Mouse (Mus musculus) lung, adult 2 months (tissue): ENCODE data around the gene H2-Aa.

Experiments
- CTCF ChIP-seq: fragments of 200-500 bp; IDR thresholded peaks from 2 replicates; pipeline ENCODE4 v1.5.1; 2011; ENCODE audit warnings: mild to moderate bottlenecking, low read length, control low read depth; ENCODE audit not compliant: insufficient read depth
- POLR2A ChIP-seq: fragments of 200-500 bp; IDR thresholded peaks from 2 replicates; pipeline ENCODE4 v1.6.1; 2011; ENCODE audit warnings: low read depth, mild to moderate bottlenecking, control low read depth, low read length, borderline replicate concordance; ENCODE audit errors: extremely low read depth

GRCm38 (mm10) chr17:34240366-34240765 lies 47.3 kb downstream of the H2-Aa start:
- TF ChIP-seq POLR2A (no peak), CTCF (no peak)
